Mouse (Mus musculus) adrenal gland (tissue): ENCODE measurements around the gene Ascl5.

Experiments
- intact Hi-C: fragments of 180-260 bp; cut with DNase I; formaldehyde crosslinking; loops from one replicate; pipeline ENCODE4 v1.15.1; 2025

Ascl5 gene

DNA sequence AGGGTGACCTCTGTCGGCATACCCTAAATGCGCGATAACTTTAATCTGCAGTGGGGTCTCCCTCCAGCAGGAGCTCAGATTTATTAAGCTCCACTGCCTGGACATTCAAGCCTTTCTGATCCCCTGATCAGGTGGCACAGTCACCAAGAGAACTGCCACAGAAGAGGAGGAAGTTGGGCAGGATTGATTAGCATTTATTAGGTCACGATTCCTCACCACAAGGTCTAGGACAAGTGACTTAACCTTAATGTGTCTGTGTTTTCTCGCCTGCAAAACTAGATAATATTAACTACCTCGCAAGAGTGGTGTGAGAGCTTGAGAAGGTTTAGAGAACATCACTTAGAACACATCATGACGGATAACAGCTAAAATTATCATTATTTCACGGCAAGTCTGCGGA, 2.7 kb upstream of the Ascl5 start:
- intact Hi-C loops, result loop anchor here (10.0 kb wide), 1 partner anchor 93 kb away; no protein-coding TSS in a partner anchor

DNA sequence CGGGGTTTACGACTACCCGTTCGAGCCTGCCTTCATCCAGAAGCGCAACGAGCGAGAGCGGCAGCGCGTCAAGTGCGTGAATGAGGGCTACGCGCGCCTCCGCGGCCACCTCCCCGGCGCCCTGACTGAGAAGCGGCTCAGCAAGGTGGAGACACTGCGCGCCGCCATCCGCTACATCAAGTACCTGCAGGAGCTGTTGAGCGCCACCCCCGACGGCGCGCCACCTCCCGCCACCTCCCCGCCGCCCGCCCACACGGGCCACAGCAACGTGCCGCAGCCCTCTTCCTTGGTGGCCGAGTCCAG, 360 bp downstream of the Ascl5 start:
- intact Hi-C loops, result no loop called here

DNA sequence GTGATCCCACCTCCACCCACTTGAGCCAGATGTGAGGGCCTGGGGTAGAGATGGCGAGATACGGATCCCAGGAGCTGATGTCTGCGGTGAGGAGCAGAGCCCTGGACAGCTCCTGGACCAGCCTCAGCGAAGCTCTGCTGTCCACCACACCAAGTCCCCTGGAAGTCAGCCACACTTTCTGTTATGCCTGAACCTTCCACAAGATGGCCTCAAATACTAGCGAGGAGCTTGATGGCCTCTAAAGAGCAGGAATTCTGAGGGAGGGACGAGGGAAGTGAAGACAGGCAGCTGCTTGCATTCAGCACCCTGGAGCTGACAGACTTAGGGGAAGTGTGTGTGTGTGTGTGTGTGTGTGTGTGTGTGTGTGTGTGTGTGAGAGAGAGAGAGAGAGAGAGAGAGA, 861 bp downstream of the Ascl5 start:
- intact Hi-C loops, result no loop called here

DNA sequence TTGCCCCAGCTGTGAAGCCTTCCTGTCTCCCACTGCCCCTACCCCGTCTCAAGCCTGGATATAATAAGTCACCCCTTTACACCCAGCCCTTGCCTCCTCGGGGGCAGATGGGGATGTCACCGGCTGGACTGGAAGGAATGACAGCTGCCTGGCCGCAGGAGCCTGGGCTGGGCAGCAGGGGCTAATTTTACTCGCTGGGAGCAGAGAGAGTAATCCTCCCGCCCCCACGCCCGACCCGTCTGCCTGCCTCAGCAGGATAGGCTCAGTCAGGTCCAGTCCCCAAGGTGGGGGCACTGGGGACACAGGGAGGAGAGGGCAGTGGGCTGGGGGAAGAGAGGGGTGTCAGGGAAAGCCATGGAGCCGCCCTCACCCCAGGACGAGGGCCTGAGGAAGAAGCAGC, 1.9 kb downstream of the Ascl5 start, which contains the start of gene Cacna1s:
Cacna1s (plus strand) TSS at position 204 of the 400 bp plus-strand sequence.
- intact Hi-C loops, result no loop called here

DNA sequence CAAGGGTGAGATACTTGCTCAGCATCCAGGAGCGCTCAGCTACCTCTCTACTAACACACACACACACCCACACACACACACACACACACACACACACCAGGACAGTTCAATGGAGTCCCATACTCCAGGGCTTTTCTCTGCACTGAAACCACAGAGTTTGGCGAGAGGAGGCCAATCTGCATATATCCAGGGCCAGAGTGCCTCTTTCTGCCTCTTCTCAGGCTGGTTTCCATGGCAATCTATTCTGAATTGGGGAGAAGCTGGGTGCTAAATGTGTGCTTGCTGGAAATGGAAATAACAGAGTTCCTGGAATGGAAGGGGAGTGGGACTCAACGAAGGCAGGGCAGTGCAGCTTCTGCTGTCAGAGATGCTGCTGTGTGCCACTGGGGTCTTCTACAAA, 5.2 kb downstream of the Ascl5 start:
- intact Hi-C loops, result no loop called here

DNA sequence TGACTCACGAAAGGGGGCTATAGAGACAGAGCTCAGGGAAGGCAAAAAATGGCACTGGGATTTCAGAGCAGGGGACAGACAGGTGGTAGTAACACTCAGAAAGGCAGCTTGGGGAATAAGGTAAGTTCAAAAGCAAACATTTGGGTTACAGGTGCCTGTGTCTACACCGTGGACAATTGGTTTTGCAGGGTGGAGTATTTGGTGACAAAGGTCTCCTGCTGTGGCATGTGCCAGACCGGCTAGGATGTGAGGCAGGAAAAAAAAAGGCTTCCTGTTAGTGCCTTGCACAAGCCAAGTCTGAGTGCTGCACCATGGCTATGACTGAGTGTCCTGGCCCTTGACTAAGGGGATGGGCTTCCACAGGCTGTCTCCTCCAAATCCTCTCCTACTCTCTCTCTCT, 8.0 kb downstream of the Ascl5 start:
- intact Hi-C loops, result no loop called here

DNA sequence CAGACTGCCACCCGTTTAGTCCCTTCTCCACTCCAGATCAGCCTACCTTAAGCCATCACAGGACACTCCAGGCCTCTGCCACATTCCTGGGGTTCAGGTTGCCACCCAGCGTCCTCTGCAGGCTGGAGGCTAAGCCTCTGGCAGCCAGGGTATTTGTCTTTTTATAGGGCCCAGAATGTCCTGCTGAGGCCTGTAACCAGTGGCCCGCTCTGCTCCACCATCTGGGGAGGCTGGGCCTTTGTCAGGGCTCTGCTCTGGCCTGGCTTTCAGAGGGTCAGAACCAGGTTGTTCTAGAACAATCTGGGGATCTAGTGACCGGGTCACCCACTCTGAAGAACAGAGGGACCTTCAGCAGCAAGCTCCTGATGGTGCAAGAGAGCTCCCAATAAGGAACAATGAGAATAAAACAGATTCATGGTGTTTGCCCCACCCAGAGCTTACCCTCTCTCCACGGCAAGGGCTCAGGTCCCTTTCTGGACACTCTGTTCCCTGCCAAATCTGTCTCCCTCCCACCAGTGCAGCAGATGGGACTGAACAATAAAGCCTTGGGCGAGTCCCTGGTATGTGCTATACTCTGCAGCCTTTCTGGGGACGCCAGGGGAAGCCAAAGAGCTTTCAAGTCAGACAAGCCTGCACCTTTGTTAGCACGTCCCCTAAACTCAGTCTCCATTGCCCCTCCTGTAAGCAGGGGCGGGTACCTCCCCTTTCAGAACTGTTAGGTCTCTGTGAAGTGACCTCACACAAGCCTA, 10.6 kb downstream of the Ascl5 start:
- intact Hi-C loops, result loop anchor here (5.0 kb wide), 1 partner anchor 111 kb away; no protein-coding TSS in a partner anchor

GRCm38 (mm10) chr1:136061790-136062141, 11.2 kb downstream of the Ascl5 start:
- intact Hi-C loops, result loop anchor here (5.0 kb wide), 1 partner anchor 111 kb away; no protein-coding TSS in a partner anchor

- intact Hi-C loops, result loop anchor here (5.0 kb wide), 1 partner anchor 108 kb away; no protein-coding TSS in a partner anchor
Observed at GRCm38 (mm10) chr1:136063991-136064390, 13.4 kb downstream of the Ascl5 start.

DNA sequence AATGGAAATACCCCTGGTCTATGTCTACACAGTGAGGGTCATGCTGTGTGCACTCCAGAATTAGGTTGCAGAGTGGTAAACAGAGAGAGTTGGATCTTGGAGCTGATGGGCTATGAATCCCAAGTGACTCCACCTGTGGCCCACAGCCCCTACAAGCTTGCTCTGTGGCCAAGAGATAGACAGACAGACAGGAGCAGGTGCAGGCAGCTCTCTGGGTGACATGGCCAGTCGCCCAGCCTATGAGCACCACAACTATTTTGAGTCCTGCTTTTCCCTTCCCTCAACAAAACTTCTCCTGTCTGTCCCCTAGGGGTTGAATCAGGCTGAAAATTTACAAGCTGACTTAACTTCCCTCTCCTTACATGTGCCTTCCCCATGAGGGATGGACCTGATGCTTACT, 16.0 kb downstream of the Ascl5 start:
- intact Hi-C loops, result no loop called here

DNA sequence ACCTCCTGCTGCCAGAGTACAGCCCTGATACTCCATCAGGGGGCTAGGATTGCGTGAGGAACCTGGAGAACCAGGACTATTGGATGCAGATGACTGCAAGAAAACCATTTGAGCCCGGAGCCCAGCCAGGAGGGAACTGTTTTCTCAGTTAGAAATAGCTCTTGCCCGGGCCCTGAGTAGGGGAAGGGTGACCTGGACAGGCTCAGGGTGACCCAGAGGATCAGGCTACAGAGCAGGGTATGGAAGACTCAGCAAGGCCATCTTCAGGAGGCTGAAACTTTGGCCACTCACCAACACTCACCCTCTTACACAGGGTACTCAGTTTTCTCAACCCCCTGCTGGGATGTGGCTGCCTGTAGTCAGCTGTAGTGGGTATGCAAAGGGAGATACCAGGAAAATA, 17.0 kb downstream of the Ascl5 start:
- intact Hi-C loops, result no loop called here

GRCm38 (mm10) chr1:136076086-136076485, 25.5 kb downstream of the Ascl5 start:
- intact Hi-C loops, result no loop called here

- intact Hi-C loops, result no loop called here
Observed at GRCm38 (mm10) chr1:136077656-136078055, 27.1 kb downstream of the Ascl5 start.

DNA sequence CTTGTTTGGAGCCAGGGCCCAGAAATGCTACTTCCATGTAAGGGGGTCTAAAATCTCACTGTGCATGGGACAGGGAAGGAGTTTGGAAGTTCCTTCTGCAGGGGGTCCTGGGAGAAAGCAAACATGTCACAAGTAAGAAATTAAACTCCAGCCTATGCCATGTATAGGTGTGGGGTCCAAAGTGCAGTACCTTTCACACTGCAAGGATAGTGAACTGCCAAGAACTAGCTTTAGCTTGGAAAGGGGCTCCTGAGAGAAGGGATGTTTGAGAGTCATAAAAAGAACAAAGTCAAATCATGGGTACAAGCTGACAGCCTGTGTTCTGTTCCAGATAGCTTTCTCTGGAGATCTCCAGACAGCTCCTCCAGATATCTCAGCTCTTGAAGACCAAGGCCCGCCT, 30.6 kb downstream of the Ascl5 start:
- intact Hi-C loops, result no loop called here

DNA sequence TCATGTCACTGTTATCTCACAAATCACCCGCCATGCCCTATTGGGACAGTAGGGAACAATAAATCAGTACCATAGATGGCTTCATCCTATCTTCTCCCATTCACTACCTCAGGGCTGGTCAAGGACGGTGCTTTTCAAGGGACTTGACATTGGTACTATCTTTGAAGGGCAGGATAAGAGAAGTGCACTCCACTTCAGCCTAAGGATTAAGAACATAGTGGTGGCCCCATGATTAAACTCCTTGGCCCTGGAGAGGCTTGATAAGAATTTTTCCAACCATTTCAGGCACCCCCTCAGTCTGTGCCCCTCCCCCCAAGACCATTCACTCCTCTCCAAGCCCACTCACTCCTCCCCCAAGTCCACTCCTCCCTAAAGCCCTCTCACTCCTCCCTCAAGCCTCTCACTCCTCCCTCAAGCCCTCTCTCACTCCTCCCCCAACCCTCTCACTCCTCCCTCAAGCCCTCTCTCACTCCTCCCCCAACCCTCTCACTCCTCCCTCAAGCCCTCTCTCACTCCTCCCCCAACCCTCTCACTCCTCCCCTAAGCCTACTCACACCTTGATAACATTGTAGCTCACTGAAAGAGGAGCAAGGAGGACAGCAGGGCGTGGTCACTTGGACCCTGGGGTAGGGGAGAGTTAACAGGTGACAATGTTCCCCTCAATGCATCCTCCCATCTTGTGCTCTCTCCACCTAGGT, 35.5 kb downstream of the Ascl5 start:
- intact Hi-C loops, result no loop called here

DNA sequence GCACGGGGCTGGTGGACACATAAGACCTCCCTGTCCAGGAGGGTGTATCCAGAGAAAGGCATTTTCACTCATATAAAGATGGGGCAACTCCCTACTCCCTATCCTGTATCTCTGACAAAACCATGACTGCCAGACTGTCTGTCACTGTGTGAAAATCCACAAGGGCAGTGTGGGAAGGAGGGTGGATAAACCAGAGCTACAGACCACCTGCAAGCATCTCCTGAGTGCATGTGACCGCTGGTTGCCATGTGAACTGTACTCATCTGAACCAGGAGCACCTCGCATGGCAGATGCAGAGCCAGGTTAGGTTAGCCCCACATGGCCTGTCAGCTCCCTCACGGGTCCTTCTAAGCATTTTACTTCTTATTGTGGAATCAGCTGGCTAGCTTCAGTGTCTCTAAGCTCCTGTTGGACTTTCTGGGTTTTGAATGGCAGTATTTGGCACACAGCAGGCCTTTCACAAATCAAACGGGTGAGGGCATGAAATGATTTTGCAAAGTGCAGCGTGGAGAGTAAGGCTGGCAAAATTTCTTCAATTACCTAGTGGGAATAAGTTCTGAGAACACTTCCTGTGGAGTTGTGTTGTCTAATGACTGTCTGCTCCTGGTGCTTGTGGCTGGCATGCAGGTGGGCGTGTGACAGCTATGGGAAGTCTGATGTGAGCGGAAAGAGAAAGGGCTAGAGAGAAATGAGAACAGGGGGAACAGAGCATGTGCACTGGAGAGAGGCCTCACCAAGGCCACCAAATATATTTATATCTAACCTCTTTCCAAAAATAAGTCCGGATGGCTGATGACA, 39.0 kb downstream of the Ascl5 start:
- intact Hi-C loops, result no loop called here

- intact Hi-C loops, result no loop called here
Observed at GRCm38 (mm10) chr1:136093726-136094125, 43.1 kb downstream of the Ascl5 start.

DNA sequence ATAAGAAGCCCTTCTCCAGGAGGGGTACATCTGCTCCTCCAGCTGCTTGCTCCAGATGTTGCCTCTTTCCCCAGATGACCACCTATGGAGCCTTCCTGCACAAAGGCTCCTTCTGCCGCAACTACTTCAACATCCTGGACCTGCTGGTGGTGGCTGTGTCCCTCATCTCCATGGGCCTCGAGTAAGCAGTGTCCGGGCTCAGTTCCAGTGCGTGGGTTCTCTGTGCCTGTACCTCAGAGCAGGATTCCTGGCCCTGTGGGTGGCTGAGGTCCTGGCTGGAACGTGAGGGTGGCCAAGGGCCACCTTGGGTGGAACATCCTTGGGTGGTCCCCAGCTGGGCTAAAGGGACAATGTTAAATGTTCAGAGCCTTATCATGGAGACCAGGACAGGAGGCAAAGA, 44.2 kb downstream of the Ascl5 start:
- intact Hi-C loops, result no loop called here
